Mouse (Mus musculus) CD8-positive naive resting alpha-beta T cell, adult 2 months (primary cell): ENCODE measurements around the gene Pdlim7.

Experiments
- DNase-seq, 2 experiments: peaks; one replicate each; pipeline ENCODE4 v3.0.0; 2022; ENCODE audit warnings: low read depth in 2 of 2, low spot score in 2 of 2

Gene Pdlim7

GRCm38 (mm10) chr13:55465830-55466440 lies 47.5 kb downstream of the Pdlim7 start:
- no peak for DNase-seq

GRCm38 (mm10) chr13:55465184-55465583 lies 48.3 kb downstream of the Pdlim7 start:
- no peak for DNase-seq

DNA sequence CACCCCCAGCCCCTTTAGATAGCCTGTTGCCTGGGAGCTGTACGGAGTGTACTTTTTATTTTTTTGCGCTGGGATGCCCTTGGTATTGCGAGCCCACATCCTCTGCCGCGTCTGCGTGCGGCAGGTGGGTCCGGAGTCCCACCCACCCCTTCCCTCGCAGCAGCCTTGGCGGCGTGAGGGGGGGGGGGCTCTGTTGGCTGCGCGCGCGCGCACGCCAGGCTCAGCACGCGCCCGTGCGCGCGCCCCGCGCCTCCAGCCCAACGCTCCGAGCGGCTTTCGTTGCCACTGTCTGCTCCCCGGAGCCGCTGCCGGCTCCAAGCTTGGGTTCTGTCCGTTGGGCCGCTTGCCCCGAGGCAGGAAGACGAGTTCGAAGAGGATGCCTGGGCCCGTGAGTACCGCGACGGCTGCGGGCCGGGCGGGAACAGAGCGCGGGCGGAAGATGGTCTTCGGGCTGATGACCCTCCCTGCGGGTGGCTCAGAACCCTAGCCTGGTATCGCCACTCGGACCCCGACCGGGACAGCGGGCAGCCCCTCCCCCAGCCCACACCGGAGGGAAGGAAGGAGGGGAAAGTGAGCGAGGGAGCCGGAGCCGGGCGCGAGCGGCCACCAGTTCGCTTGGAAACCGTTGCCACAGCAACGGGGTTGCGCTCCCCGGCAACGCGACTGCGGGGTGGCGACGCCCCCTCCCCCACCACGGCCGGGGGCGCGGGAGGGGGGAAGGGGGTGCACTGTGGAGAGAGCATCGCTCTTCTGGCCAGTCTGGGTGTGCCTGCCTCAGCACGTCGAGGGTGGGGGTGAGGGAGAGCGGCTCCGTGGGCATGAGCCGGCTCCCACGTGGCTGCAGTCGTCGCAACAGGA lies 49.2 kb downstream of the Pdlim7 start, which contains the start of gene Prr7:
Gene Prr7, plus strand, starts transcription at position 241 of the 858 bp plus-strand sequence.
- peak; percentile 56 to 61 for DNase-seq

- peak in 1 of 2 experiments; percentile 61 for DNase-seq
These were observed 50.0 kb downstream of the Pdlim7 start for GRCm38 (mm10) chr13:55463399-55464026.

DNA sequence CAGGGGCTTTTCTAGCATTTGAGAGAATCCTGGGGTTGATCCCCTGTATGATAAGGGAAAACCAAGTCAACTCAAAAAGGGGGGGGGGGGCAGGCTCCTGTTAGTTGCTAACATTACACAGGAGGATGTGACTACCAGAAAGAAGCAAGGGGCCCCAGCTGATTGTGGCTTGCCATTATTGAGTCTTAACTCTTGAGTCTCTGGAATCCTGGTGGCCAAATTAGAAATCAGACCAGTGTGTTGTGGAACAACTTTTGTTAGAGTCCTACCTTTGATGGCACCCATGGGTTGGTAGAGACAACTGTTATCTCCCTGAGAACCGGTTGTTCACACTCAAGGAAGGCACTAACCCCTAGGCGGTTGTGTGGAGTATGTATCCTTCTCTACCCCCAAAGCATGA lies 50.5 kb downstream of the Pdlim7 start:
- no peak for DNase-seq

DNA sequence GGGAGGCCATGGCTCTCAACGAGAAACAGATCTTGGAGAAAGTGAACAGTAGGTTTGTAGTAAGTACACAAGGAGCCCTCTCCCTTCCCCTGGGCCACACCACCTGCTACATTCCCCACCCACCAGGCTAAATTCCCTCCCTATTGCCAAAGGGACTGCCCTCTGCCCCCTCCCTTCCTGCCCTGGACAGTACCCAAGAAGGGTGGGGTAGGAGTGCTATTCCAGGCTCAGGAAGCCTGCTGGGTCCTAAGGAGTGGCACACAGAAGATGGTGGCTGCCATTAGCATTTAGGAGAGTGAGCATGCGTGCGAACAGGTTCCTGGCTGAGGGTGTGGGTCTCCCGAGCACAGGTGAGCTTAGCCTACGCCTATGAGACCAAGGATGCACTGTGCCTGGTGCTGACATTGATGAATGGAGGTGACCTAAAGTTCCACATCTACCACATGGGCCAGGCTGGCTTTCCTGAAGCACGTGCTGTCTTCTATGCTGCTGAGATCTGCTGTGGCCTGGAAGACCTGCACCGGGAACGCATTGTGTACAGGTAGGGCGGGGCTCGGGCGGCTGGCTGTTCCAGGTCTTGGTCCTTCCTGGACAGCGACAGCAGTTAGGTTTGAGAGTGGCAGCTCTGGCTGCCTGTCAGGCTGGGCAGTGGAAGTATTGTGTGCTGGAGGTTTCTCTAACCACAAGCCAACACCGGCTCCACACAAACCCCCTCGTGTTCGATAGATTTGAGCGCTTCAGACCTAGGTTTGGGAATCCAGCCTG lies 61.5 kb downstream of the Pdlim7 start:
- DNase-seq: no peak

GRCm38 (mm10) chr13:55451296-55451695 lies 62.2 kb downstream of the Pdlim7 start:
- DNase-seq: no peak

DNA sequence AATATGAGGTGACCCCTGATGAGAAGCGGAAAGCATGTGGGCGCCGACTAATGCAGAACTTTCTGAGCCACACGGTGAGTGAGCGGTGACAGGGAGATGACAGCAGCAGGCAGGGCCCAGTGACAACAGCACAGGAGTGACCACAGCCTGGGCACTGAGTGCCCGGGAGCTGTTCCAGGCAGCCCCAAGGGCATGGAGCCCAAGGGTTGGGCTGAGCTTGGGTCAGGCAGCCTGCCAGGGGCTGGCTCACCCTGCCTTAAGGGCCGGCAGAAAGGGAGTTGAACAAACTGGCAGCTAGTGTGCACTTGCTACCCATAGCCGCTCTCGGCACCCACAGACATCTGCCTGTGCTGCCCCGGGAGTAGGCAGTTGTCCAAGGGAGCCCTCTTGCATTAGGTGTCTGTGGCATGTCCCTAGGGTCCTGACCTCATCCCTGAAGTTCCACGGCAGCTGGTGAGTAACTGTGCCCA lies 62.9 kb downstream of the Pdlim7 start:
- DNase-seq: no peak

DNA sequence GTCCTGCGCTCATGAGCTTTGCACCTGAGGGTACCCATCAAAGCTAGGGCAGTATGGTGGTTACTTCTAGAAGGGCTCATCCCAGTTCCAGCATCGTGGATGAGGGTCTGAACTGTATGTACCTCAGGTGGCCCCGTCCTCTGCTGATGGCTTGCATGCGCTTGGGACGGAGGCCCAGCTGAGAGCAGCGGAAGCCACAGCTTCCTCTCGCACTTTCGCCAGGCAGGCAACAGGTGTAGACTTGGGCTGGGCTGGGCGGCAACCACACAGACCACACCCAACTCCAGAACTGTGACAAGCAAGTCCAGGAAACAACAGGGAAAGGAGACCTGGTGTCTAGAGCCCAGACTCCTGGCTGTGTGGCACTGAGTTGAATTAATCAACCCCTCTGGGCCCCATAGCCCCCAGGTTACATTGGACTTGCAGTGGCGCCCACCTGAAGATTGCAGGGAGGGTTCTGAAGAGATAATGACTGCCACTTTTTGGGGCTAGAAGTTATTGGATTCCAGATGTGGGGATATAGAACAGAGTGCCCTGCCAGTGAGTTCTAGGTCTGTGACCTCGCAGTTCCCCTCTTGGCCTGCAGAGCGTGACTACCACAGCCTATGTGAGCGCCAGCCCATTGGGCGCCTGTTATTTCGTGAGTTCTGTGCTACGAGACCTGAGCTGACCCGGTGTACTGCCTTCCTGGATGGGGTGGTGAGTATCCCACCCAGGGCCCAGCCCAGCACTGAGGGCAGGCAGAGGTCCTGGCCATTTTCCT lies 63.6 kb downstream of the Pdlim7 start:
- DNase-seq: no peak

DNA sequence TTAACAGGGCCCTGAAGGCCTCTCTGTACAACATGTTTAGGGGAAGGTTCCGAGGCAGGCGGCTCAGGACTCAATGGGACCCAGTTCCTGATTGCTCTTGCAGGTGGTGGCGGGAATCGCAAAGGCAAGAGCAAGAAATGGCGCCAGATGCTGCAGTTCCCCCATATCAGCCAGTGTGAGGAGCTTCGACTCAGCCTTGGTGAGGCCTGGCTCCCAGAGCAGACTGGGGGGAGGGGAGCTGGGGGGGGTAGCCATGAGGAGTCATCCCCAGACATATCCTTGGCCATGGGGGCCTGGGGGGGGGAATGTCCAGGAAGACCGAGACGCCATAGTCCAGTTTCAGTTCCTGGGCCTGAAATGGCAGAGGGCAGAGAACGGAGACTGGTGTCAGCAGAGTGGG lies 64.3 kb downstream of the Pdlim7 start:
- DNase-seq: no peak

DNA sequence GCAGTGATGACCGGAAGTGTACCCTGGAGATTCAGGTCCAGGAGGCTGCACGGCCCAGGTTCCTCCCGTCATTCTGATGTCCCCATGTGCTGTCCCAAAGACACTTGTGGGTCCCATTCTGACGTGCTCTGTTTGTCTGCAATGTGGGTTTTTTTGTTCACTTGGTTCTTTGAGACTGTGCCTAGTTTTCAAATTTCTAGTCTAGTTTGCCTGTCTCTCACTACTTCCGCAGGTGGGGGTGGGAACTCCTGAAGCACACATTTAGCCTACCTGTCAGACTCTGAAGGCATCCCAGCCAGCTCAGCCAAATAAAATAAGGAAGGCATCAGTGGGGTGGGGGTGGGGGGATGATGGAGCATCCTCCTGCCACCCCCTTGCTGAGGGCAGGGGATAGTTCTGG lies 65.3 kb downstream of the Pdlim7 start:
- no peak for DNase-seq

- no peak for DNase-seq
These were observed 65.9 kb downstream of the Pdlim7 start for GRCm38 (mm10) chr13:55447543-55447943.

DNA sequence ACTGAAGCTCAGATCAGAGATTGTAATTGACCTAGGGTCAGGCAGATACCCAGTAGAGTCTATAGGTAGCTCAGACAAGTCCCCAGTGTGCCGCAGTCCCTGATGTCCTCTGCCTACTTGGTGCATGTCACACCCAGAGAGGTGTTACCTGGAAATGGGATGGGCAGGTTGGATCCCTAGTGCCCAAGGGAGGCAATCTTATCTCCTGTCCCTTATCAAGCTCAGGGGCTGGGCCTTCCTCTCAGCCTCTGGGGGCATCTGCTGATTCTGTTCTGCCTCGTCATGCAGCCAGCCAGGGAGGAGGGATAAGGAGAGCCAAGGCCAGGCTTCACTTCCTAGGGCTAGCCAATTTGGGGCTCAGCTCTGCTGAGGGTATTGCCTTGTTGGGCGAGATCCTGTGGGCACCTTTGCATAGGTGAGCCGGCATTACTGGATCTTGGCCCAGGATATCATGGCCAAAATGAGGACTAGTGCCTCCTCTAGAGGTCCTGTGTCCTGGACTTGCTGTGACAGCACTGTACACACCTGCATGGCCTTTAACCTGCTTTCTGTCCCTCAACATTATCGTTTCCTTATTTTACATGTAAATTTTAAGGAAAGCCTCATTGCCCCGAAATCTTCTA lies 66.9 kb downstream of the Pdlim7 start:
- DNase-seq: no peak
